9 mouse cellular contexts compared by ENCODE assay signal in genomic region chr4:35417866-35418265, GRCm38 (mm10).
DNase-seq lines count a peak whose midpoint lies in the region; ATAC-seq and TF ChIP-seq lines count a peak whose summit lies in the region.
"Had no signal": no experiment of that assay in that cellular context is flagged by ENCODE, and none has a peak within 500 bp of the region (broad histone marks: within the 10 kb centered on the region; RNA-seq: fewer than 3 reads in every experiment).

No protein-coding gene starts in this region.

- no peaks in the 10 kb centered on the region for H3K9me3 ChIP-seq in midbrain, embryonic 14.5 days (ENCODE audit: control insufficient read depth, low read length)
- H3K9me3 ChIP-seq: heart, embryonic 13.5 days had no signal

- ATAC-seq in midbrain, embryonic 14.5 days (ENCODE audit: low FRiP score, low TSS enrichment) = no peak

- intact Hi-C loops in gastrocnemius, adult 2 months (cut with DNase I) = no loop called here

- H3K4me3 ChIP-seq in gastrocnemius, adult 2 months = no peak overlapping the region
- H3K4me3 ChIP-seq in midbrain, embryonic 14.5 days (replicated peaks; ENCODE audit: low read depth, low read length) = no peak overlapping the region
- H3K4me3 ChIP-seq: heart, embryonic 13.5 days had no signal

- H3K9ac ChIP-seq in midbrain, embryonic 14.5 days (replicated peaks; ENCODE audit: low read length) = no peak overlapping the region
- H3K9ac ChIP-seq: heart, embryonic 13.5 days had no signal

- no peaks in the 10 kb centered on the region for H3K27me3 ChIP-seq in midbrain, embryonic 14.5 days (ENCODE audit: control insufficient read depth, insufficient read depth, low read length)
- H3K27me3 ChIP-seq: heart, embryonic 13.5 days had no signal

- H3K36me3 ChIP-seq in midbrain, embryonic 14.5 days (ENCODE audit: control insufficient read depth, insufficient read depth, low read length) = no peaks in the 10 kb centered on the region
- H3K36me3 ChIP-seq: heart, embryonic 13.5 days had no signal

- peak; percentile 51 for TF ChIP-seq CTCF in gastrocnemius, adult 2 months (IDR thresholded peaks at IDR 0.05)

- no peak for DNase-seq in gastrocnemius, adult 2 months
- DNase-seq in gastrocnemius, postnatal 25 days = no peak
- peak; percentile 35 for DNase-seq in right cerebral cortex, postnatal 14 days
- DNase-seq in right cerebral cortex, postnatal 25 days = no peak
- DNase-seq in cerebellum, postnatal 36 days = peak; percentile 7
- peak; percentile 58 for DNase-seq in kidney, adult 9 months
- DNase-seq in midbrain, embryonic 14.5 days = peak; percentile 81
- no peak for DNase-seq in spleen, postnatal 4 days (ENCODE audit: low spot score in 2 of 2)

- H3K27ac ChIP-seq in gastrocnemius, adult 2 months = no peak overlapping the region
- H3K27ac ChIP-seq in midbrain, embryonic 14.5 days (replicated peaks; ENCODE audit: low read depth, low read length) = no peak overlapping the region
- H3K27ac ChIP-seq: heart, embryonic 13.5 days had no signal

- H3K4me2 ChIP-seq in midbrain, embryonic 14.5 days (ENCODE audit: low read length) = no peak overlapping the region
- H3K4me2 ChIP-seq: heart, embryonic 13.5 days had no signal

- 0 out of 2 replicates have a peak, but pooled peaks cover 3% of the 10 kb centered on the region for H3K4me1 ChIP-seq in midbrain, embryonic 14.5 days (ENCODE audit: control insufficient read depth, insufficient read depth, low read length)
- H3K4me1 ChIP-seq: heart, embryonic 13.5 days had no signal

- 60% methylated on average over 3 of the region's 3 CpGs for WGBS in midbrain, embryonic 14.5 days

Comparison
In these comparisons a context has a peak if more than half of its experiments do, and no peak if none do; other contexts are left out.
1. DNase-seq: peak in right cerebral cortex, postnatal 14 days (single experiment), cerebellum, postnatal 36 days (2 of 2), kidney, adult 9 months (single experiment) and midbrain, embryonic 14.5 days (single experiment); none in gastrocnemius, adult 2 months (single experiment), gastrocnemius, postnatal 25 days (single experiment), right cerebral cortex, postnatal 25 days (single experiment) and spleen, postnatal 4 days (0 of 2).